Mouse (Mus musculus) midbrain, embryonic 14.5 days (tissue): ENCODE measurements at regions not wholly inside any gene's neighbourhood (a gene's known extent, or its start where the extent isn't known, plus 50 kb on each side); places are given as distances from the start of the nearest gene placed in this dataset.

Experiments used
- ATAC-seq: fragments of 200-750 bp; cut with Nextera tagmentation; 2 replicates; pipeline ENCODE4 v1.8.0; 2017; ENCODE audit warnings: moderate number of reproducible peaks, moderate library complexity; ENCODE audit not compliant: low FRiP score, low TSS enrichment
- DNase-seq: peaks from one replicate; pipeline ENCODE4 v3.0.0-alpha.2; 2015
- H3K27ac ChIP-seq: fragments of 300-500 bp; sonication (generic); replicated peaks from 2 replicates; pipeline ENCODE4 v1.5.1; 2014; ENCODE audit warnings: mild to moderate bottlenecking, low read depth, low read length, moderate library complexity
- H3K27me3 ChIP-seq: fragments of 300-500 bp; sonication (generic); 2 replicates; pipeline ENCODE4 v1.6.1; 2014; ENCODE audit warnings: low read length, control low read depth, mixed read lengths; ENCODE audit not compliant: control insufficient read depth, insufficient read depth
- H3K36me3 ChIP-seq: fragments of 300-500 bp; sonication (generic); 2 replicates; pipeline ENCODE4 v1.6.1; 2014; ENCODE audit warnings: low read length, control low read depth; ENCODE audit not compliant: control insufficient read depth, insufficient read depth
- H3K4me1 ChIP-seq: fragments of 300-500 bp; sonication (generic); 2 replicates; pipeline ENCODE4 v1.6.1; 2014; ENCODE audit warnings: mild to moderate bottlenecking, antibody characterized with exemption, low read length, control low read depth; ENCODE audit not compliant: control insufficient read depth, insufficient read depth
- H3K4me2 ChIP-seq: fragments of 300-500 bp; sonication (generic); 2 replicates; pipeline ENCODE4 v1.6.1; 2014; ENCODE audit warnings: mild to moderate bottlenecking, low read length, moderate library complexity
- H3K4me3 ChIP-seq: fragments of 300-500 bp; sonication (generic); replicated peaks from 2 replicates; pipeline ENCODE4 v1.5.1; 2014; ENCODE audit warnings: low read depth, low read length
- H3K9ac ChIP-seq: fragments of 300-500 bp; sonication (generic); replicated peaks from 2 replicates; pipeline ENCODE4 v1.6.1; 2014; ENCODE audit warnings: mild to moderate bottlenecking, low read length, moderate library complexity
- H3K9me3 ChIP-seq: fragments of 300-500 bp; sonication (generic); 2 replicates; pipeline ENCODE4 v1.6.1; 2016; ENCODE audit warnings: low read length, control low read depth, mixed read lengths; ENCODE audit not compliant: control insufficient read depth
- WGBS: fragments of 180-500 bp; shearing (Covaris S2); extraction: QIAGEN DNeasy Blood & Tissue Kit; methylation state at CpG from one replicate; pipeline ENCODE4 v1.1.7; 2014; 5-methylcytosine and 5-hydroxymethylcytosine counted together

DNA sequence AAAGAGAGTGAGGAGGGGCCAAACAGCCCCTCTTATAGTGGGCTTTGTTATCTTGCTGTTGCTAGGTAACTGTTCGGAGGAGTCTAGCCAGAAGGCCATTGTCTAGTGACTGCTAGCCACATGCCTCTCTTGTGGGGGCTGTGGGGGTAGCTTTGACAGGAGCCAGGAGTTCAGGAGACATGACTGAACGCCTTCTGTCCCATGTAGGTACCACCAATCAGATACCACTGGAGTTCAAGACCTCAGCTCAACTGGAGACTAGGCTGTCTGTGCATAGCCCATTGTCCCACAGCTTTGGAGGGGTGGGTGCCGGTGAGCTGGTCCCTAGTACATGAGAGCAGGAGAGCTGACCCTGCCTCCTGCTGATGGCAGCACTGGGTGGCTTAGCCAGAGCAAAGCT lies 82.4 kb upstream of the Unc93a2 start:
- Histone ChIP-seq H3K4me3 (no peak overlapping the region), H3K4me2 (no peak overlapping the region), H3K27me3 (no peaks in the 10 kb centered on the region), H3K9ac (no peak overlapping the region), H3K4me1 (peaks cover 5% of the 10 kb centered on the region; the same call in 1 of the 2 replicates), H3K36me3 (no peaks in the 10 kb centered on the region), H3K27ac (no peak overlapping the region), H3K9me3 (no peaks in the 10 kb centered on the region)
- DNase-seq, result peak; percentile 40
- WGBS, result 19% methylated on average over 3 of the region's 3 CpGs
- no peak for ATAC-seq

DNA sequence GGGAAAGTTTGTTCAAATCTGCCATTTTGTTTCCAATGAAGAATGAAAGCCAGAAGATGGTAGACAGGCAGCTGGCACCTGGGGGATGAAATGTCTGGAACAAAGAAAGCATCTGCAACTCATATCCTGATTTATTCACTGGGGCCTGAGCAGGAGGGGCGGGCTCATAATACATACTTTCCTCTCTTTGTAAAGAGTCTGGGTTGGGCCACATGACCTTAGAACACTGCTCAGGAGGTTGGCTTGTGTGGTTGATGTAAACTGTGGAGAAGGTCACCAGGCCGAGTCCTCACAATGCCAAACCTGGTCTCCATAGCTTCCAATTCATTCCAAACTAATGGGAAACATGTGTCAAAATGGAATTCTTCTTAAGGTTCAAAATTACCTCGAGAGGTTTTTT lies 79.6 kb upstream of the Unc93a2 start:
- Histone ChIP-seq H3K9ac (no peak overlapping the region), H3K36me3 (no peaks in the 10 kb centered on the region), H3K27ac (no peak overlapping the region), H3K4me1 (peaks cover 9% of the 10 kb centered on the region; the same call in 1 of the 2 replicates), H3K27me3 (no peaks in the 10 kb centered on the region), H3K4me3 (no peak overlapping the region), H3K4me2 (no peak overlapping the region), H3K9me3 (no peaks in the 10 kb centered on the region)
- ATAC-seq (no peak), DNase-seq (no peak)
- 82% methylated on average over 3 of the region's 3 CpGs for WGBS

DNA sequence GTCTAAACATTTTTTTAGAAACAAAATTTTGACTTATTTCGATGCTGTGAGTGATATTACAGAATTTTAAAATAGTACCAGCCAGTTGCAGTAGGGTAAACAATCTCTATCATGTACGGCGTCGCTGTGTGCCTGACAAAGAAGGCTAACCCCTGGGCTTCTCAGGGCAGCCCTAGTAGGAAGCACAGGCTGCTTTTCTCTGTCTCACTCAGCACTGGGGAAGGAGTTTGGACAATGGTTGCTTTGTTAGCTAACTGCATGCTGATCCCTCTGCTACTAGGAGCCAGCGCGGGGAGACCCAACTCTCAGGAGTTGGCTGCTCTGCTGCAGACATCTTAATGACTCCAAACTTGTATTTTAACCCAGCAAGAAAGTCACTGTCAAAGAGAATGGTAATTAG lies 75.9 kb upstream of the Unc93a2 start:
- H3K9ac ChIP-seq, result no peak overlapping the region
- H3K9me3 ChIP-seq, result no peaks in the 10 kb centered on the region
- ATAC-seq (no peak; the same call in 1 of the 2 replicates), DNase-seq (peak; percentile 68)
- H3K27me3 ChIP-seq, result no peaks in the 10 kb centered on the region
- H3K36me3 ChIP-seq, result no peaks in the 10 kb centered on the region
- 0 out of 2 replicates have a peak, but pooled peaks cover 4% of the 10 kb centered on the region for H3K4me1 ChIP-seq
- H3K27ac ChIP-seq, result peak overlapping the region; percentile 32; the same call in 1 of the 2 replicates
- H3K4me3 ChIP-seq, result no peak overlapping the region
- no peak overlapping the region for H3K4me2 ChIP-seq
- 6% methylated on average over 6 of the region's 6 CpGs for WGBS

DNA sequence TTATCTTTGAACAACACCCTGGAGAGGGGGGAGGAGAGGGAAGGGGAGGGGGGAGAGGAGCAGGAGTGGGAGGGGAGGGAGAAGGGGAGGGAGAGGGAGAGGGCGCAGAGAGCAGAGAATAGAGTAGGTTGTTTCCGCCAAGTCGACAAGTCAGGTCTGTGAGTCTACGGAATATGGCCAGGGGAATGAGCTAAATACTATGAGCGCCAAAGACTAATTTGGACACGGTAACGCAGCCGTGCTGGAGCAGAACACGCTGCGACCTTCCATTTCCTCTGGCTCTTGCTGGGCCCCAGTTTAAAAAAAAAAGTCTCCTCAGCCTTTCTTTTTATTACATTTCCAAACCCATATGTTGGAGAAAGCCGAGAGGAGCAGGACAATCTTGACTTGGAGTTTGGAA lies 71.7 kb upstream of the Unc93a2 start:
- Histone ChIP-seq H3K4me3 (no peak overlapping the region), H3K4me2 (no peak overlapping the region), H3K27me3 (no peaks in the 10 kb centered on the region), H3K27ac (no peak overlapping the region), H3K9ac (no peak overlapping the region), H3K4me1 (0 out of 2 replicates have a peak, but pooled peaks cover 4% of the 10 kb centered on the region), H3K9me3 (no peaks in the 10 kb centered on the region), H3K36me3 (no peaks in the 10 kb centered on the region)
- 87% methylated on average over 11 of the region's 11 CpGs for WGBS
- DNase-seq (no peak), ATAC-seq (no peak)

DNA sequence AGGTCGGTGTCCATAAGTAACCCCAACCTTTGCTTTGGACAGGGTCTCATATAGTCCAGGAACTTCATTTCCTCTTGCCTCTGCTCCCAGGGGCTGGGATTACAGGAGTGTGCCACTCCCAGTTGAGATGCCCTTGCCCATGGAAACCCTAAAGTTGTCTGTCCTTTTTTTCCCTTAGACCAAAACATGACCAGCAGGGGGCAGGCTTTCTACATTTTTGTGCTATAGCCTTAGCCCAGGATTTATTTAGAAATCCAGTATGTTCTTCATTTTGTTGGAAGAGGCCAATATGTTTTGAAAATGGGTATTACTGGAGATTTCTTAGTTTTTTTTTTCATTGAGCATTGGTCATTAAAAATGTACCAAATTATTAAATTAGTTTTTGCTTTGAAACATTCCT lies 58.6 kb upstream of the Unc93a2 start:
- no peak overlapping the region for H3K4me3 ChIP-seq
- no peaks in the 10 kb centered on the region for H3K4me1 ChIP-seq
- no peak overlapping the region for H3K27ac ChIP-seq
- ATAC-seq (no peak), DNase-seq (peak; percentile 89)
- no peaks in the 10 kb centered on the region for H3K9me3 ChIP-seq
- WGBS, result 67% methylated on average over 1 of the region's 1 CpGs
- no peak overlapping the region for H3K9ac ChIP-seq
- H3K4me2 ChIP-seq, result no peak overlapping the region
- H3K36me3 ChIP-seq, result no peaks in the 10 kb centered on the region
- H3K27me3 ChIP-seq, result no peaks in the 10 kb centered on the region

DNA sequence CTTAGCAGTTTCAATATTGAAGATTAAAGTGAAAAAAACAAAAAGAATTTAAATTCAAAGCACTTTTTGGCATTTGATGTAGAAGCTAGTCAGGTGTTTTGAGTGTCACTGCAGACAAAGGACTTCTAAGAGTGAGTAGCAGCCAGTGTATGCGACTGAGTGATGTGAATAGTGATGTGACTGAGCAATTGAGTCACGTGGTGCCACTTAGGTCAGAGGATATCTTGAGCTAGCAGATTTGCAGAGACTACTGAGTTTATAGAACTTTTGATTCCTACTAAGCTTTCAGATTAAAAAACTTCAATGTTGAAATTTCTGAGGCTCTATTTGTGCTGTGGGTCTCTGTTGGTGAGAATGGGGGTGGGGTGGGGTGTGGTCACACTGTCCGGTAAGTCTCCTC lies 49.8 kb upstream of the Unc93a2 start:
- Histone ChIP-seq H3K36me3 (no peaks in the 10 kb centered on the region), H3K9me3 (no peaks in the 10 kb centered on the region), H3K27me3 (no peaks in the 10 kb centered on the region), H3K4me1 (no peaks in the 10 kb centered on the region), H3K4me3 (no peak overlapping the region), H3K4me2 (no peak overlapping the region), H3K27ac (no peak overlapping the region), H3K9ac (no peak overlapping the region)
- DNase-seq, result no peak
- ATAC-seq, result no peak
- 70% methylated on average over 3 of the region's 3 CpGs for WGBS
